Mouse (Mus musculus): ENCODE data around the gene Olfr5.
"Not testable (repeated sequence)": the region's sequence is repeated elsewhere in the genome, so short reads cannot be mapped to it uniquely, and the experiment has no call there.

Olfr5 gene

DNA sequence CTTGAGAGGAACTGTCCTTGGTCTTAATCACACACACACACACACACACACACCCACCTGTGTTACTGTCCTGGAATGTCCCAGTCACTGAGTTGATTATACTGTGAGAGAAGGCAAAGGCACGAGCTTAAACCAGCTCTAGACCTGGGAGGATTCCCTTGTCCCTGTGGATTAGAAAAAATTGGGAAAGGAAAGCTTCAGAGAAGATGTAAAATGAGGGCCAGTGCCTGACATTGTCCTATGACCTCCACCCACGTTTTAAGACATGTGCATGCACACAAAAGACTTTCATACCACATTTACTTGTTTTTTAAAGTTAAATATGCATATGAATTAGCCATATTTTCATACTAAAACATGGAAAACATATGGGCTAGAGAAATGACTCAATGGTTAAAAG, at the start of gene Olfr5:
Gene Olfr5, minus strand, starts transcription at position 101 of the 400 bp plus-strand sequence.
- no peak for DNase-seq (ENCODE audit: low spot score)

- DNase-seq (ENCODE audit: low spot score) = no peak
These were observed 39.4 kb upstream of the Olfr5 start for GRCm38 (mm10) chr7:6526141-6526540.

DNA sequence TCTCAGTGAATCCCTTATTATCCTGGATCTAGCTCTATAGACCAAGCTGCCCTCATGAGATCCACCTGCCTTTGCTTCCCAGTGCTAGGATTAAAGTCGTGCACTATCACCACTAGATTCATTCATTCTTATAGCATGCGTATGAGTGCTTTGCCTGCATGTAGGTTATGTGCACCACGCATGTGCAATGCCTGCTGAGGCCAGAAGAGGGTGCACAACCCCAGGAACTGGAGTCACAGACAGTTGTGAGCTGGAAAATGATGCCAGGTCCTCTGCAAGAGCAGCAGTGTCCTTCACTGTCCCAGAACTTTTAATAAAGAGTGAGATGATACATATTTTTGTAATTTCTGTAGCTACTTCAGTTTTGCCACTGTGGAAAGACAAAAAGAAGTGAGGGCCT, 38.3 kb upstream of the Olfr5 start:
- DNase-seq (ENCODE audit: low spot score) = no peak

GRCm38 (mm10) chr7:6522850-6523249, 36.1 kb upstream of the Olfr5 start, which contains the start of gene Olfr1349:
Olfr1349 (minus strand) TSS chr7:6522950.
- no peak for DNase-seq (ENCODE audit: low spot score)

DNA sequence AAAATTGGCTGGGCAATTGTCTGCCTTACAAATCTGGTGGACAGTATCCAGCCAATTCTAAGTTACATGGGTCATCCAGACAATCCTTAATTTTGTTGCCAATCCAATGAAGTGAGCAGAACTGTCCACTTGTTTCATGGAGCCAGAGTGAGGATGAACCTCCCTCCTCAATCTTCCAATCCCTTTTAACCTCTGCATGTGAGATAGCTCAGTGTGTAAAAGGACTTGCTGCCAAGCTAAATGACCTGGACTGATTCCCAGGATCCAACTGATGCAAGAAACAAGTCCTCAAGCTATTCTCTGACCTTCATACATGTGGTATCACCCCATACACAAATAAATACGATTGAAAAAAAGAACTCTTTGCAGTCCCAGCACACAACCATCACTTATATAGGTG, 34.9 kb upstream of the Olfr5 start:
- DNase-seq (ENCODE audit: low spot score) = no peak

- no peak for DNase-seq (ENCODE audit: low spot score)
These were observed 21.9 kb upstream of the Olfr5 start, which contains the start of gene Olfr1348 for GRCm38 (mm10) chr7:6508648-6509047. Olfr1348 (minus strand) TSS chr7:6508748.

- DNase-seq (ENCODE audit: low spot score) = no peak
These were observed 12.9 kb upstream of the Olfr5 start, which contains the start of gene Olfr1347 for GRCm38 (mm10) chr7:6499655-6500054. Olfr1347 (minus strand) TSS chr7:6499755.

DNA sequence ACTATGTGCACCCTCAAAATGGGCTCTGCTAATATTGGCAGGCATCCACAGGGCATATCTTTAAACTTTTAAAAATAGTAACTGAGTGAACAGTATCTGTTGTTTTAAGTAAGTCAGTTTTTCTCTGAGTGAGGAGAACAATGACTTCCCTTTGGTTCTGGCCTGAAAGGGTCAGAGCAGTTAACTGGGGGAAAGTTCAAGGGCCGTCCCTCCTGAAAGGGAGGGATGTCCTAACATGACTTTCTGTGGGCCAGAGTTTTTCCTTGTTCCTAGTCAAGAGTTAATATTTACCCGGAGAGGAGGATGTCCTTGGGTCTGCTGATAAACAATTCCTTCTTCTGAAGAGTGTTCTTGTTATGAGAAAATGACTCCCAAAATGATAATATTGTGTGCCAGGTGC, 9.1 kb downstream of the Olfr5 start:
- not testable (repeated sequence) for DNase-seq (ENCODE audit: low spot score)

GRCm38 (mm10) chr7:6466951-6467350, 19.8 kb downstream of the Olfr5 start, which contains the start of gene Olfr1346:
Olfr1346 (plus strand) TSS chr7:6467101.
- no peak for DNase-seq (ENCODE audit: low spot score)

DNA sequence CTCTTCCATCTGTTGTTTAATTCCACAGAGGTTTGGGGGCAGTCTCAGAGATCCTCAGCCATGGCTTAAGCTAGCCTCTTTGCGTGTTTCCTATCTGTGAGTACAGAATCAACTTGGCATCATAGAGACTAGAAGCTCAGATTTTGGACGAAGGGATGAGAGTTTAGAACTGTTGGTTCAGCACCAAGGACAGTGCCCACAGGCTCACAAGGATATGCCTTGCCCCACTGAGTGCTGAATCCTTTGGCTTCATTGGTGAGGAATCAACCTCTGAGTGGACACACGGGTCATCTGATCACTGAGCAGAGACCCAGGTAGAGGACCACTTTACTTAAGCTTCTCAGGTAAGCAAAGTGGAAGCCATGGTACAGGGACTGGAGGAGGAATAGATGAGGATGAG, 30.3 kb downstream of the Olfr5 start:
- no peak for DNase-seq (ENCODE audit: low spot score)

DNA sequence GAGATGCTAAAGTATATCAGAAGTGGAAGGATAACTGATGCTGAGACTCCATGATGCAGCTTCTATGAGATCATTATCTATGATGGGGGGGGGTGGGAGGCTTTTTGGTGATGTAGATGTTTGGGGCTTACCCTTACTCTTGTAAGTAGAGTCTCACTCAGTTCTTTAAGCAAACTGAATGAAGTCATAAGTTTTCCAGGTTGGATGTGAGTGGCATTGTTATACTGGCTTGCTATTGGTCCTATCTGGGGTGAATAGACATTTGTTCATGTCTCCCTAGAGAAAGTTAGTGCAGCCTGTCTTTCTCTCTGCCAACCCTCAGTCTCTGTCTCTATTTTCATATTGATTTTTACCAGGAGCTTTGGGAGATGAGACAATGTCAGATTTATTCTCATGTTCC, 30.9 kb downstream of the Olfr5 start, which contains the start of gene Olfr1336:
Gene Olfr1336, plus strand, starts transcription at position 301 of the 400 bp plus-strand sequence.
- DNase-seq (ENCODE audit: low spot score) = no peak

- no peak for DNase-seq (ENCODE audit: low spot score)
These were observed 39.0 kb downstream of the Olfr5 start for GRCm38 (mm10) chr7:6447771-6448170.

DNA sequence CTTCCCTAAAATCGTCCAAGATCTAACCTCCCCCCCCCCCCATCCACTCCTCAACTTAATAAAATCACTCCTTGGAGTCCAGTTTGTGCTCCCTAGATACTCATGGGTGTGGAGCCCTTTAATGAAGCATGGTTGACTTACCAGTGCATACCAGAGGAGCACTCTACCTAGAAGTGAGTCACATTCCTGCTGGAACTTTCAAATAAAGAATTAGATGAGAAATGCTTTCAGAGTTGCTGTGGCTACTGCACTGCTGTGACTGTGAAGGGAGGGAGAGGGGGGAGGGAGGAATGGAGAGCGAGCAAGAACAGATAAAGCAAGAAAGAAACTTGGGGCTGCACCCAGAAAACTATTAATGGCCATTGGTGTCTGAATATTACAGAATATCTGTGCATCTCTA, 45.6 kb downstream of the Olfr5 start:
- no peak for DNase-seq (ENCODE audit: low spot score)

GRCm38 (mm10) chr7:6438388-6438787, 48.4 kb downstream of the Olfr5 start, which contains the start of gene Olfr1344:
Olfr1344 (plus strand) TSS chr7:6438688.
- no peak for DNase-seq (ENCODE audit: low spot score)

DNA sequence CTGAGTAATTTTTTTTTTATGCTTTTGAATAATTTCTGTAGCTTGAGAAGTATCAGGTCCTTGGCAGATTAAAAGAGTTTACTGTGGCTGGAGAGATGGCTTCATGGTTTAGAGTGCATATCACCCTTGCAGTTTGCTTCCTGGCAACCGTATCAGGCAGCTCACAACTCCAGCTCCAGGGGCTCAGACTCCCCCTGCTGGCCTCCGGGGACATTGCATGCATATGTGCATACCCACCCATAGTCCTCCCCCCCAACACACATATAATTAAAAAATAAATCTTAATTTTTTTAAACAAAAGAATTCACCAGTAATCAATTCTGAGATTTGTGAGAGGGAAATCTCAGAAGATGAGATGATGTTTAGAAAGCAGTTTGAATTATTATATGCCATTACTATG, 56.4 kb downstream of the Olfr5 start:
- no peak for DNase-seq (ENCODE audit: low spot score)

GRCm38 (mm10) chr7:6429381-6429780, 57.4 kb downstream of the Olfr5 start:
- no peak for DNase-seq (ENCODE audit: low spot score)

Measured in left cerebral cortex, adult 11 months (tissue).